Mouse (Mus musculus) forebrain, postnatal 0 days (tissue): Measurements from ENCODE around the gene 1600002K03Rik. TPM values are rescaled to one million over a fixed set of nuclear protein-coding genes. Genes with fewer than 3 reads are reported as not detected.

Experiments
- ATAC-seq: fragments of 200-750 bp; cut with Nextera tagmentation; 2 replicates; pipeline ENCODE4 v1.8.0; 2017; ENCODE audit warnings: mild to moderate bottlenecking, moderate library complexity
- DNase-seq: peaks from one replicate; pipeline ENCODE4 v3.0.0-alpha.2; 2015
- H3K27ac ChIP-seq: fragments of 300-500 bp; sonication (generic); 2 replicates; pipeline ENCODE4 v1.5.1; 2014; ENCODE audit warnings: low read depth, mild to moderate bottlenecking, antibody characterized with exemption, low read length, moderate library complexity, mixed read lengths
- H3K27me3 ChIP-seq: fragments of 300-500 bp; sonication (generic); 2 replicates; pipeline ENCODE4 v1.6.1; 2014; ENCODE audit warnings: mild to moderate bottlenecking, low read length, mixed read lengths; ENCODE audit not compliant: insufficient read depth
- H3K36me3 ChIP-seq: fragments of 300-500 bp; sonication (generic); 2 replicates; pipeline ENCODE4 v1.6.1; 2014; ENCODE audit warnings: mild to moderate bottlenecking, moderate library complexity; ENCODE audit not compliant: insufficient read depth
- H3K4me1 ChIP-seq: fragments of 300-500 bp; sonication (generic); 2 replicates; pipeline ENCODE4 v1.6.1; 2014; ENCODE audit warnings: antibody characterized with exemption; ENCODE audit not compliant: insufficient read depth
- H3K4me2 ChIP-seq: fragments of 300-500 bp; sonication (generic); 2 replicates; pipeline ENCODE4 v1.6.1; 2014; ENCODE audit warnings: low read depth, mild to moderate bottlenecking, moderate library complexity
- H3K4me3 ChIP-seq: fragments of 300-500 bp; sonication (generic); 2 replicates; pipeline ENCODE4 v1.5.1; 2014; ENCODE audit warnings: low read depth, low read length, mixed read lengths
- H3K9ac ChIP-seq: fragments of 300-500 bp; sonication (generic); 2 replicates; pipeline ENCODE4 v1.6.1; 2014; ENCODE audit warnings: mild to moderate bottlenecking
- H3K9me3 ChIP-seq: fragments of 300-500 bp; sonication (generic); 2 replicates; pipeline ENCODE4 v1.6.1; 2016; ENCODE audit warnings: low read length
- CTCF ChIP-seq: sonication (generic); IDR thresholded peaks from 2 replicates; pipeline ENCODE4 v1.5.1; 2016; ENCODE audit warnings: antibody characterized with exemption, control low read depth, low read depth
- WGBS: fragments of 180-500 bp; shearing (Covaris S2); extraction: QIAGEN DNeasy Blood & Tissue Kit; methylation state at CpG from one replicate; pipeline ENCODE4 v1.1.7; 2014; 5-methylcytosine and 5-hydroxymethylcytosine counted together
- polyA plus RNA-seq: library from polyadenylated mRNA; unstranded; fragments of >200 nt; fragmentation: Nextera tagmentation; extraction: Ambion mirVana; gene quantifications from 2 replicates; pipeline ENCODE4 v1.2.1, GENCODE M21; 2015
- total RNA-seq: library from RNA; depleted of rRNA; stranded (reverse); fragments of >200 nt; gene quantifications from 2 replicates; pipeline ENCODE4 v1.2.3, GENCODE M21; 2014

The 1600002K03Rik gene
- total and polyA plus RNA-seq, 2 experiments from 2014 or later = 5.0 TPM

DNA sequence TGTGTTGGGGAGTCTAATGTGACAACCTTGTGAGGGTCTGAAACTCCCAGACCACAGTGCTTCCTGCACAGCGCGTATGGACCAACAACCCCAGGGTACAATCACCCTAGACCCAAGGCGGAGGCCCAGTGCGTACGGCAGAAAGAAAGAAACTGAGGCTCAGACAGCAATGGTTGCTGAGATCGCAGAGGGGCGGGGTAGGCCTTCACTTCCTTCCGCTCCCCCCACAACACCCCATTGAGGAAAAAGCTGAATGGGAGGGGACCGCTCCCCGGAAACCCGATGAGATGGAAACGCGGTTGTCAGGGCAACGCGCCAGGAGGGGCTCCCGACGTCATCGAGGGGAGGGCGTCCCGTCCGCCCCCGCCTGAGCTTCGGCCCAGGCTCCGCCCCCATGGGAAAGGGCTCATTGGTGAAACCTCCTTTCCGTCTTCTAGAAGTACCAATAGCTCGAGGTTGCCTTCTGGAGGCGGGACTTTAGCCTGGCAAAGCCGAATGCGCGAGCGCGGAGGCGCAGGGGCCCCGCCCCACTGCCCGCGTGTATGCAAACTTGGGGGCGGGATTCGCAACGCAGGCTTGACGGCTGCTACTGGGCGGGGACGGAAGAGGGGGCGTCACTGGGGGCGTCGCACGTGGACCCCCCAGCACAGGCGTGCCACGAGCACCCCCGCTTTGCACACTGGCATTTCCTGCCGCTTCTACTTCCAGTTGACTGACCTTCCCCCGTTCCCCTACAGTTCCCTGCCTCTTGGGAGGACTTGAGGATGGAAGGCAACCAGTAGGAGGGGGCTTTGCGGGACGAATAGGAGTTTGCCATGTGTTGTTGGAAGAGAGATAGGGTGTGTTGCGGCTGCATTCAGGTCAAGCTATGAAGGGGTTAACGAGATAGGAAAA is 12.9 kb upstream of the 1600002K03Rik start:
- peak overlapping the region; percentile 42 for H3K4me3 ChIP-seq
- H3K27me3 ChIP-seq = no peaks in the 10 kb centered on the region
- no peaks in the 10 kb centered on the region for H3K9me3 ChIP-seq
- peaks cover 12% of the 10 kb centered on the region for H3K4me1 ChIP-seq
- H3K36me3 ChIP-seq = peaks cover 28% of the 10 kb centered on the region
- under 1% methylated on average over 55 of the region's 55 CpGs for WGBS
- peak overlapping the region; percentile 47 for H3K9ac ChIP-seq
- peak; percentile 94 for ATAC-seq
- peak; percentile 100 for DNase-seq
- peak; percentile 25 for TF ChIP-seq CTCF
- peak overlapping the region; percentile 87 for H3K27ac ChIP-seq
- H3K4me2 ChIP-seq = peak overlapping the region; percentile 80

- peaks cover 18% of the 10 kb centered on the region for H3K4me1 ChIP-seq
- H3K4me2 ChIP-seq = peak overlapping the region; percentile 80
- peaks cover 19% of the 10 kb centered on the region for H3K36me3 ChIP-seq
- 5% methylated on average over 32 of the region's 33 CpGs for WGBS
- no peak for TF ChIP-seq CTCF
- H3K27ac ChIP-seq = peak overlapping the region; percentile 72
- H3K27me3 ChIP-seq = no peaks in the 10 kb centered on the region
- no peak for DNase-seq
- peak overlapping the region; percentile 42 for H3K4me3 ChIP-seq
- H3K9me3 ChIP-seq = no peaks in the 10 kb centered on the region
- ATAC-seq = no peak
- peak overlapping the region; percentile 37 for H3K9ac ChIP-seq
These were observed 12.0 kb upstream of the 1600002K03Rik start for GRCm38 (mm10) chr10:80160455-80161371.

DNA sequence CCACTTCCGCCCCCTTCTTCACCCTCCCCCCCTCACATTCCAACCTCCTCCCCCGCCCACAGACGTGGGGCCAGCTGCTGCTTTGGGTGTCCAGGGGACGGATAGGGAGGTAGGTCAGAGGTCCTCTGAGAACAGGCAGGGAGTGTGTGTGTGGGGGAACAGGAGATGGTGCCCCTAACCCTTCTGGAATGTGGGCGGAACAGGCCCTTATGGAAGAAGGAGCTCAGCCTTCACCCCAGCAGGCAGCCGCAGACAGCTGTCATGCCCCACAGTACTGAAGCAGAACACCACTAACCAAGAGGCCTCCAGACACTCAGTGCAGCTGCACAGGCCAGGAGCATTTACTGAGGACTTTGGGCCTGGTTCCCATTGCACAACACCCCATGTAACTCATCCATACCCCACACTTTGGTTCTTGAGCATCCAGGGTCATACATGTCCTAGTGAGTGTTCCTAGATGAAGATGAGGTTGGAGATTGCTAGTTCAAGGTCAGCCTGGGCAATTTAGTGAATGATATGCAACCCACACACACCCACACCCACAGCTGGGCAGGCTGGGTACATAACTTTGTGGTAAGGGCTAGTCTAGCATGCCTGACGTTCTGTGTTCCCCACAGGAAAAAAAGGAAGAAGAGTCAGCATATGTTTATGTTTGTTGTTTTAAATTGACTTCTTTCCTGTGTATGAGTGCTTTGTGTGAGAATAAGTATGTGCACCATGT is 11.1 kb upstream of the 1600002K03Rik start:
- DNase-seq = no peak
- TF ChIP-seq CTCF = no peak
- 20% methylated on average over 7 of the region's 7 CpGs for WGBS
- ATAC-seq = no peak
- Histone ChIP-seq H3K27ac (no peak overlapping the region), H3K27me3 (no peaks in the 10 kb centered on the region), H3K9me3 (no peaks in the 10 kb centered on the region), H3K9ac (peak overlapping the region; percentile 35; the same call in 1 of the 2 replicates), H3K4me1 (peaks cover 24% of the 10 kb centered on the region), H3K4me3 (no peak overlapping the region), H3K4me2 (no peak overlapping the region), H3K36me3 (peaks cover 10% of the 10 kb centered on the region)

DNA sequence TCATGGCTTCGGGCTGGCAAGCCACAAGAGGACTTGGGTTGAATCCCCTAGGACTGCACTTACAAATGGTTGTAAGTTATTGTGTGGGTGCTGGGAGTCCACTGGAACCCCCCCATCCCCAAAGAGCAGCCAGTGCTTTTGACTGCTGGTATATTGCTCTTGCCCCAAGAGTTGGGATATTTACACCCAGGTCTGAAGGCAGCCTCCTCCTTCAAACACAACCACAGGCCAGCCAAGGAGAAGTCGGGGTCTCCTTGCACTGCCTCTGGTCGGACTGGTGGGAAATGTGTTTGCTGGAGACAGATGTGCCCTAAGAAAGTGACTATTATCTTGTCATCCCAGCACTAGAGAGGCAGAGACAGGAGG is 10.5 kb upstream of the 1600002K03Rik start:
- no peak overlapping the region for H3K9ac ChIP-seq
- H3K27me3 ChIP-seq = no peaks in the 10 kb centered on the region
- DNase-seq (no peak), ATAC-seq (no peak)
- no peak overlapping the region for H3K4me3 ChIP-seq
- TF ChIP-seq CTCF = no peak
- no peak overlapping the region for H3K27ac ChIP-seq
- peaks cover 4% of the 10 kb centered on the region for H3K36me3 ChIP-seq
- WGBS = 81% methylated on average over 3 of the region's 3 CpGs
- H3K4me2 ChIP-seq = no peak overlapping the region
- peaks cover 29% of the 10 kb centered on the region for H3K4me1 ChIP-seq
- no peaks in the 10 kb centered on the region for H3K9me3 ChIP-seq

DNA sequence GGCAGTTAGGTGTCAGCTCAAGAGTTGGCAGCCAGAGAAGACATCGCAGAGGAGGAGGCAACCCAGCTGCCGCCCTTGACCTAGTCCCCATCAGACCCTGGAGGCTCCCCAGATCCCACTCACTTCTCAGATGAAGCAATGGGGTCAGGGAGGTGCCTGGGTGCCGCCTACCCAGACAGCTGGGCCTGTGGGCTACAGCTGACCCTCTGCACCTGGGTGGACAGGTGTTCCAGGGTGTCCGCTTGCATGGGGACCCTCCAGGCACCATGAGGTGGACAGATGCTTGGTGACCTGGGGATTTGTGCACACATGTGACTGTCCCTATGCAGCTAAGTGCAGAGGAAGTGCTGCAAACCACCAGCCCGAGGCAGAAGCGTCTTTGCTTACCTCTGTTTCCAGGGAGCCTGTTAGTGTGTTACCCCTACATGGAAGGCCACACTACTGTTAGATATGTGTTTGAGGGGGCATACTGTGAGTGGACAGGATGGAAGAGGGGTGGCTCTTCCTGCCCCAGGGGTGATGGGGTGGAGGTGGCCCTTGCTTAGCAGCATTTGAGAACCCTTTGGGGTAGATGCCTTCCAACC is 9.9 kb upstream of the 1600002K03Rik start:
- Histone ChIP-seq H3K36me3 (no peaks in the 10 kb centered on the region), H3K27me3 (no peaks in the 10 kb centered on the region), H3K4me1 (peaks cover 29% of the 10 kb centered on the region), H3K9me3 (no peaks in the 10 kb centered on the region), H3K4me3 (no peak overlapping the region), H3K27ac (no peak overlapping the region), H3K4me2 (no peak overlapping the region), H3K9ac (no peak overlapping the region)
- no peak for TF ChIP-seq CTCF
- no peak for DNase-seq
- 82% methylated on average over 6 of the region's 6 CpGs for WGBS
- no peak for ATAC-seq

- WGBS = 77% methylated on average over 8 of the region's 8 CpGs
- ATAC-seq (no peak), DNase-seq (no peak)
- Histone ChIP-seq H3K27me3 (no peaks in the 10 kb centered on the region), H3K4me2 (0 out of 2 replicates have a peak overlapping the region, but pooled peaks have one; percentile 83), H3K4me1 (peaks cover 31% of the 10 kb centered on the region), H3K36me3 (no peaks in the 10 kb centered on the region), H3K9ac (no peak overlapping the region), H3K9me3 (no peaks in the 10 kb centered on the region), H3K4me3 (no peak overlapping the region), H3K27ac (no peak overlapping the region)
- TF ChIP-seq CTCF = no peak
These were observed 9.0 kb upstream of the 1600002K03Rik start for GRCm38 (mm10) chr10:80163721-80164120.
